Mouse (Mus musculus) cerebellum, adult 9-11 months (tissue): Measurements from ENCODE around the gene Elf1.
"Not testable (repeated sequence)": the region's sequence is repeated elsewhere in the genome, so short reads cannot be mapped to it uniquely, and the experiment has no call there.

Source experiments
- DNase-seq: peaks from one replicate; pipeline ENCODE4 v3.0.0; 2022

Elf1 gene

DNA sequence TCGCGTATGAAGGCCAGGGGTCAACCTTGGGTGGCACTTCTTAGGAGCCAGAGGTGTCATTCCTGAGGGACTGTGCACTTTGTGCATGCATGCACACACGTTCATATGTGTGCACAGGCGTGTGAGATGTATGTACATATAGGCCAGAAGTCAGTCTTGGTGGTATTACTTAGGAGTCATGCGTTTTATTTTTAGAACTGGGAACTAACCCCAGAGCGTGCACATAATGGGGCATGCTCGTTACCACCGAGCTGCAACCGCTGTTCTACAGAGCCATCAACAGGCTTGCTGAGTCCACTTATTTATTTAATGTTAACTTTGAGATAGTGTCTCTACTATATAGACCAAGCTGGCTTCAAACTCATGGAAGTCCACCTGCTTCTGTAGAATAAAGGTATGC lies 41.4 kb downstream of the Elf1 start:
- no peak for DNase-seq

DNA sequence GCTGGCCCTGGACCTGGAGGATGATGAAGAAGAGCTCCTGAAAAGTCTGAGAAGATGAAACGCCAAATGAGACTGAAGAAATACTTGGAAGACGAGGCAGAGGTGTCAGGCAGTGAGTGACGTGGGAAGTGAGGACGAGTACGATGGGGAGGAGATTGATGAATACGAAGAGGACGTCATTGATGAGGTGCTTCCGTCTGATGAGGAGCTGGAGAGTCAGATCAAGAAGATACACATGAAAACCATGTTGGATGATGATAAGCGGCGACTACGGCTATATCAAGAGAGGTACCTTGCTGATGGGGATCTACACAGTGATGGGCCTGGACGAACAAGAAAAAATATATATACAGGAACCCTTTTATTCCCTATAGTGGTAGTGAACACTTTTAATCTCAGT lies 45.1 kb downstream of the Elf1 start:
- DNase-seq: not testable (repeated sequence)

DNA sequence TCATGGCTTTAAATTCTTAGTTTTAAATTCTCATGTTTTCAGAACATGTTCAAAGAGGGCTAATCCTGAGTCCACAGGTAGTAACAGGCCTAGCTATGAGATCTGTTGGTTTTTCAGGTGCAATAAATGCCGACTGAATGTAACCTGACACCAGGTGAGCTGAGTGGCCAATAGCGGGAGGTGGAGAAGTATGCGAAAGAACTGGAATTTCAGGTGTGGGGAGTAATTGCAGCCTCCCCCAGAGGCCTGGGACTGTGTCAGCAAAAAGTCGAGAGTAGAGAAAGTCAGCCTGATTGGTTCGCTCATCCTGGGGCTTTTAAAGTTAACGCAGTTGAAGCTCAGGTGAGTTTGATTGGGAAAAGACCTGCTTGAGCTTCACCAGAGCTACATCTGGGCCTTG lies 46.7 kb downstream of the Elf1 start:
- DNase-seq: no peak

GRCm38 (mm10) chr14:79529581-79530554 lies 48.9 kb downstream of the Elf1 start:
- DNase-seq: no peak

DNA sequence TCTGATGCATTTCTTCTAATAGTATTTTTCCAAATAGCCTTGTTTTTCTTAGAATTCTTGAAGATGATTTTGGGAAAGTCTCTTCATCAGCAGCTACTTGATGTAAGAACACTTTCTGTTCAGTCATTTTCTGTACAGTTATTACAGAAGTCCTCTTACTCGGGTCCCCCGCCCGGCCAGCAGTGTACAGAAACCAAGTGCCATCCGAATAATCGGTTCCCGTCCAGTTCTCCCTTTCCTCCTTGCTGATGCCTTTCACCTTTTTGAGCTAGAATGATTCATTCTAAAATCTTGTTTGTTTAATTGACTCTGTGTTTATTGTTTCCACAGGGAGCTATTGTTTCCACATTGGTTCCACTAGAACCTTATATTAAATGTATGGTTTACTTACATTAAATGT lies 49.8 kb downstream of the Elf1 start:
- no peak for DNase-seq

DNA sequence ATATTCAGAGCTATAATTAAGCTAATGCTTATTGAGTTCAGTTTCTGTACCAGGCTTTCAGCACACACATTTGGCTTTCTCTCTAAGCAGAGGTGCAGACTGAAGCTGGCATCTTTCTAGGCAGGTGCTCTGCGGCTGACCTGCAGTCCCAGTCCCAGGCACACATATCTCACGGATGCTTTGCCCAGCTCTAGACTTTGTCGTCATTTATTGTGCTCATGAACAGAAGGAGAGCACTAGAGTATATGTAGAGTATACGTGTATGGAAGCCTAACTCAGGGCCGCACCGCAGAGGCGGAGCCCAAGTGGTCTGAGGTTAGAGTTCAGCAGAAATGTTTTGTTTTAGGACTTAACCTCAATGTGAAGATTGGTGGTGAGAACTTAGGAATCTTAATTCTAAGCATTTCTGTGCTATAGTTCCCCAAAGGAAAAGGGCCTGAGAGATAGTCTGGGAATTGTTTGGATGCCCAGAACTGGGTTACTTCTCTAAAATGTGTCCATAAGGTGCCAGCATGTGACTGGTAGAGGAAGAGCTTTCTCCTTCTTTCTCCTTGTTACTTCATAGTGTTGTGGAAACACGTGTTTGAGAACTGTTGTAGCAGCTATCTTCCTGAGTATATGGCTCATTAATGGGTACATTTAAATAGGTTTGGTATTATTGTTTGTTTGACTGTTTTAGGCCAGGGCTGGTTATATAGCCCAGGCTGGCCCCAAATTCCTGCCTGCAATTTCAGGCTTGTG lies 51.2 kb downstream of the Elf1 start:
- DNase-seq: no peak

DNA sequence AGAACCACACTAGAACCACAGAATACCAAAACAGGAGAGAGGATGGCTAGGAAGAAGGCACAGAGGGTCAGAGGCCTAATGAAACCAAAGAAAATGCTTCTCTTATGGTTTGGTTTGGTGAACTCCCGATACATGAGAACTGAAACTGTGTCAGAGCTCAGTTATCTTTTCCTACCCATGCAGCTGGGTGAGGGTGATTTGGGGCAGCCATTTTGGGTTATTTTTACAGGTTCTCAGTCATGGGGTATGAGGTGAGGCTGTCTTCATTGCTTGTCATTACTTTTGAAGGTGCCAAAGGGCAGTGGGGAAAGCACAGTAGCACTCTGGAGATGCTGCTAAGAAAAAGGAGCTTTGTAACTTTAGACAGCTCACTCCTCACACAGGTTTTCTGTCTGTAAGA lies 52.4 kb downstream of the Elf1 start:
- DNase-seq: no peak

DNA sequence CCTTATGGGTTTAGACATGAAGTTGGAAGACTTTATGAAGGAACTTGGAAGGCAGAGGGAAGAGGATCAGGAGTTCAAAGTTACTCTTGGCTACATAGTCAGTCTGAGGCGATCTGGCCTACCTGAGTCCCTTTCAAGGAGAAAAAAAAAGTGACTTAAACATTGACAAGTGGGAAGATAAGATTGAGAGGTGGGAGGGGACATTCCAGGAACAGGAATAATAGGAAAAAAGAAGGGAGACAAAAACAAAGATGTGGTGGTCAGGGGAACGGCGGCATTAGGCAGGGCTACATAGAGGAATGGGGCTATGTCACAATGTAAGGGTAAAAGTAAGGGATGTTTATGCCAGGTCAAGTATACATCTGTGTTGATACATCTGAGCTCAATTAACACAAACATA lies 53.2 kb downstream of the Elf1 start:
- no peak for DNase-seq

DNA sequence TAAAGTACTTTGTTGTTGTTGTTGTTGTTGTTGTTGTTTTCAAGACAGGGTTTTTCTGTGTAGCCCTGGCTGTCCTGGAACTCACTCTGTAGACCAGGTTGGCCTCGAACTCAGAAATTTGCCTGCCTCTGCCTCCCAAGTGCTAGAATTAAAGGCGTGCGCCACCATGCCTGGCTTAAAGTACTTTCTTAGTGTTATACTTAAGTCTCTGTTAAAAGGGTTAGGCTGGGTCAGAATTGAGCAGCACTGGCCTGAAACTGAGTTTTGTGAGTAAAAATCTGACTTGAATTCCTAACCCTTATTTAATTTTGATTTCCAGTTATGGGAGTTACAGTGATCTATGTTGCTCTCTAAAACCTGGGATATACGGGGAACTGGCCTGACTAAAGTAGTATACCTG lies 53.7 kb downstream of the Elf1 start:
- not testable (repeated sequence) for DNase-seq

GRCm38 (mm10) chr14:79535318-79535717 lies 54.3 kb downstream of the Elf1 start:
- no peak for DNase-seq

- DNase-seq: no peak
Measured at GRCm38 (mm10) chr14:79536011-79536410, 55.0 kb downstream of the Elf1 start.

DNA sequence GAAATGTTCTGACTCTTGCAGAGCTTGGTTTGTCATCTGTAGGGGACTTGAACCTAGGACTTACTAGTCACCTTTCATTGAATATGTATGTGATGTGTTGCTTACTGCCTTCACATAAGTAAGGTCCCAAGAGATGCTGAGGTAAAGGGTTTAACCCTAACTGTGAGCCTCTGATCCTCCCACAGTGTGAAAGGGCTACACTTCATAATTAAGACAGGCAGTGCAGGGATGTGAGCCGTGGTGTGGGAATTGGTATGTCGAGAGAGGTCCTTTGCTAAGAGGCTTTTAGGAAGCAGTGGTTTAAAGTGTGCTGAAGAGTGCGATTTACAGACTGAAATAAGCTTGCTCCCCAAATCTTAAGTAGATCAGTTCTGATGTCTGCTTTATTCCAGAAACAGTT lies 55.8 kb downstream of the Elf1 start:
- DNase-seq: no peak

DNA sequence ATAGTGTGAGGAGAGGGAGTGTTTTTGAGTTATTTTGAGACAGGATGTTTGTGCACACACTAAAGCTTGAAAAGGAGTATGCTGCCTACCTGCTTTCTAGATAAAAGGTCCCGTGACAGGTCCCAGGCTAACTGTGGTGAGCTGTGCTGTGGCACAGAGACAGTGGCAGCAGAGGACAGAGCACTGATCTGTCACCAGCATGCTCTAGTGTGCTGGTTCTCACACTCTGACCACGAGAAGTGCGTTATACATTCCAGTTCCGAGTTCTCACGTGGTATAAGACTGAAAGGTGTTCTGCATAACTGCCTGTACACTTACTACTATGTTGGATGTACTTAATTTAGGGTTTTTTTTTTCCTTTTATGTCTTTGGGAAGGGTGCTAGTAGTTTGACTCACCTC lies 56.5 kb downstream of the Elf1 start:
- DNase-seq: no peak

GRCm38 (mm10) chr14:79537921-79538320 lies 56.9 kb downstream of the Elf1 start:
- no peak for DNase-seq

DNA sequence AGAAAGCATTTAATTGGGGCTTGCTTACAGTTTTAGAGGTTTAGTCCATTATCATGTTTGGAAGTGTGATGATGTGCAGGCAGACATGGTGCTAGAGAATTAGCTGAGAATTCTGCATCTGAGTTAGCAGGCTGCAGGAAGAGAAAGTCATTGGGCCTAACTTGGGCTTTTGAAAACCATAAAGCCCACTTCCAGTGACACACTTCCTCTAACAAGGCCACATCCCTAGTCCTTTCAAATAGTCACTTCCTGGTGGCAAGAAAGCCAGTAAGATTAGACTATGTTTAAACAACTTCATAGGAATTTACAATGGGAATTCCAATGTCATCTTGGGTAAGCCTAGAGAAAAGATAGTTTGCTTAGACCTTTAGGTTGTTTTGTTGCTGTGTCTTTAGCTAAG lies 60.6 kb downstream of the Elf1 start:
- no peak for DNase-seq

GRCm38 (mm10) chr14:79549343-79549742 lies 68.3 kb downstream of the Elf1 start:
- DNase-seq: no peak

GRCm38 (mm10) chr14:79551929-79552328 lies 70.9 kb downstream of the Elf1 start:
- DNase-seq: no peak

DNA sequence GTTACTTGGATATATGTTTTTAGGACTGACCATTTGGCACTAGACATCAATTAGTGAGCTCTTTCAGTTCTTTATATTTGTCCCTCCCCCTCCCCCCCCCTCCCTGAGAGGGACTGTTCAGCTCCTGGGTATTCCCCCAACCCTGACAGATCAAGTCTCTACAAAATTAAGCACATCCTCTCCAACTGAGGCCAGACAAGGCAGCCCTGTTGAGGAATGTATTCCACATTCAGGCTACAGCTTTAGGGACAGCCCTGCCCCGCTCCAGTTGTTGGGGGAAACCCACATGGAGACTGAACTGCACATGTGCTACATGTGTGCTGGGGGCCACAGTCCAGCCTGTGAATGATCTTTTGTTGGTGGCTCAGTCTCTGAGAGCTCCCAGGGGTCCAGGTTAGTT lies 71.9 kb downstream of the Elf1 start:
- DNase-seq: no peak

GRCm38 (mm10) chr14:79557796-79558195 lies 76.8 kb downstream of the Elf1 start:
- DNase-seq: no peak

DNA sequence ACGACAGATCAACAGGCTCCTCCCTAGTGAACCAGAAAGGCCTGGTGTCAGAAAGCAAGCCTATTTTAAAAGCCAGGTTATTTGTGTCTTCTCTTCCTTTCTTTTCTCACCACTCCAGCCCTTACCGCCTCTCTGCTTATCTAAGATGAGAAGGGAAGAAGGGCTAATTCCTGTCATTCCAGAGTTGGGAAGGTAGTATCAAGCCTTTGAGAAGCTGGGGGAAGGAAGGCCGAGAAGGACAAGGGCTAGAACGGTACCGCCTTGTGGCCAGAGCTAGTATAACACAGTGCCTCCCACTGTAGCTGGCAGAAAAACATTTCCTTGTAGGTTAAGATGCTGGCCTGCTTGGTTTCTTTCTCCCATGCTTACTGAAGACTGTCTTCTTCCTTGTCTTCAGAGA lies 81.8 kb downstream of the Elf1 start:
- peak; percentile 27 for DNase-seq

DNA sequence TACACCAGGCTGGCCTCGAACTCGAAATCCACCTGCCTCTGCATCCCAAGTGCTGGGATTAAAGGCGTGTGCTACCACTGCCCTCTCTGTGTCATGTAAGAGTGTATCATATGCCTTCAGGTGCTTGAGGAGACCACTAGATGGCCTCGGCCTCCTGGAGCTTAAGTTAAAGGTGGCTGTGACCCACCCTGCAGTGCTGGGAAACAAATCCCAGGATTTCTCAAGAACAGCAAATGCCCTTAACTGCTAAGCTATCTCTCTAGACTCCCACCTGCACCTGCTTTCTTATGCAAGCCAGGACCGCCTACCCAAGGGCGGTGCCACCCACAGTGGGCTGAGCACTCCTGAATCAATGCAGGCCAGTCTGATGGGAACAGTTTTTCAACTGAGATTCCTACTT lies 83.8 kb downstream of the Elf1 start:
- no peak for DNase-seq

GRCm38 (mm10) chr14:79573482-79574191 lies 92.6 kb downstream of the Elf1 start:
- DNase-seq: no peak

- no peak for DNase-seq
Measured at GRCm38 (mm10) chr14:79574361-79574760, 93.4 kb downstream of the Elf1 start.
